In genomic region chr5:117360228-117360515, GRCm38 (mm10) we compare ENCODE assay signal across 8 mouse cellular contexts. TPM values are rescaled to one million over a fixed set of nuclear protein-coding genes. Genes with fewer than 3 reads are reported as not detected.
DNase-seq lines count a peak whose midpoint lies in the region; ATAC-seq and TF ChIP-seq lines count a peak whose summit lies in the region.

No protein-coding gene starts in this region.

- no peak overlapping the region for H3K9ac ChIP-seq in forebrain, embryonic 12.5 days
- H3K9ac ChIP-seq in limb, embryonic 15.5 days: no peak overlapping the region

- peaks cover 20% of the 10 kb centered on the region for H3K36me3 ChIP-seq in forebrain, embryonic 12.5 days (replicated peaks)
- peaks cover 19% of the 10 kb centered on the region for H3K36me3 ChIP-seq in limb, embryonic 15.5 days
- H3K36me3 ChIP-seq in small intestine, adult 2 months (ENCODE audit: control insufficient read depth, insufficient read depth, low read length): peaks cover 15% of the 10 kb centered on the region

- no peak for TF ChIP-seq POLR2A in small intestine, adult 2 months (IDR thresholded peaks at IDR 0.05; ENCODE audit: low read depth, low read length)

- no peak overlapping the region for H3K4me3 ChIP-seq in left cerebral cortex, adult 2 months
- H3K4me3 ChIP-seq in forebrain, embryonic 12.5 days (replicated peaks): no peak overlapping the region
- no peak overlapping the region for H3K4me3 ChIP-seq in limb, embryonic 15.5 days
- H3K4me3 ChIP-seq in small intestine, adult 2 months (ENCODE audit: low read depth, low read length): peak overlapping the region; percentile 33

- peaks cover 53% of the 10 kb centered on the region for H3K4me1 ChIP-seq in forebrain, embryonic 12.5 days
- peaks cover 44% of the 10 kb centered on the region for H3K4me1 ChIP-seq in limb, embryonic 15.5 days
- H3K4me1 ChIP-seq in small intestine, adult 2 months (ENCODE audit: control insufficient read depth, insufficient read depth, insufficient read length, low read length): peaks cover 40% of the 10 kb centered on the region

- no peak for TF ChIP-seq CTCF in left cerebral cortex, adult 2 months (IDR thresholded peaks at IDR 0.05)
- no peak for TF ChIP-seq CTCF in small intestine, adult 2 months (IDR thresholded peaks at IDR 0.05; ENCODE audit: extremely low read depth, insufficient read length, insufficient replicate concordance, low read depth, low read length)

- no peak for ATAC-seq in forebrain, embryonic 12.5 days (ENCODE audit: low FRiP score)
- ATAC-seq in limb, embryonic 15.5 days (ENCODE audit: insufficient number of reproducible peaks, low FRiP score, low TSS enrichment, low read depth): no peak
- no peak for ATAC-seq in megakaryocyte-erythroid progenitor cell, adult 5-6 weeks (replicated peaks; ENCODE audit: low FRiP score, low TSS enrichment, poor library complexity, severe bottlenecking)

- WGBS in forebrain, embryonic 12.5 days: 26% methylated on average over 13 of the region's 13 CpGs
- WGBS in limb, embryonic 15.5 days: 44% methylated on average over 13 of the region's 13 CpGs
- WGBS in small intestine, adult 2 months: 17% methylated on average over 13 of the region's 13 CpGs

- no peaks in the 10 kb centered on the region for H3K9me3 ChIP-seq in forebrain, embryonic 12.5 days
- no peaks in the 10 kb centered on the region for H3K9me3 ChIP-seq in limb, embryonic 15.5 days

- no peak for DNase-seq in left cerebral cortex, adult 2 months (ENCODE audit: extremely low spot score in 1 of 2, low spot score in 2 of 2)
- no peak for DNase-seq in left cerebral cortex, postnatal 36 days (ENCODE audit: low spot score in 2 of 2)
- DNase-seq in cerebellum, adult 11 months: no peak
- DNase-seq in cerebellum, postnatal 10 days: no peak

- 0 out of 2 replicates have a peak, but pooled peaks cover 3% of the 10 kb centered on the region for H3K27me3 ChIP-seq in forebrain, embryonic 12.5 days
- H3K27me3 ChIP-seq in limb, embryonic 15.5 days: no peaks in the 10 kb centered on the region
- H3K27me3 ChIP-seq in small intestine, adult 2 months (ENCODE audit: control insufficient read depth, insufficient read depth, low read length): no peaks in the 10 kb centered on the region

- intact Hi-C loops in left cerebral cortex, adult 2 months (cut with DNase I): no loop called here
- intact Hi-C loops in left cerebral cortex, postnatal 36 days (cut with DNase I): no loop called here

- H3K27ac ChIP-seq in left cerebral cortex, adult 2 months: 0 out of 2 replicates have a peak overlapping the region, but pooled peaks have one; percentile 12
- H3K27ac ChIP-seq in forebrain, embryonic 12.5 days: peak overlapping the region; percentile 75
- peak overlapping the region; percentile 33 for H3K27ac ChIP-seq in limb, embryonic 15.5 days
- H3K27ac ChIP-seq in small intestine, adult 2 months (ENCODE audit: insufficient read depth, low read depth, low read length): peak overlapping the region; percentile 96

- H3K4me2 ChIP-seq in forebrain, embryonic 12.5 days: peak overlapping the region; percentile 36
- H3K4me2 ChIP-seq in limb, embryonic 15.5 days: no peak overlapping the region

RNA-seq across cellular contexts. Expression of gene Wsb2, which starts 3.1 kb away (rescaled TPM):
- 100 to 1,000 TPM; 302 TPM for total RNA-seq in left cerebral cortex, adult 2 months (2021)
- total RNA-seq in left cerebral cortex, postnatal 36 days (2021): 100 to 1,000 TPM; 294 to 334 TPM
- 94.4 and 95.5 TPM in 2 replicates for polyA plus RNA-seq in forebrain, embryonic 12.5 days (2016; fragmentation: Nextera tagmentation; extraction: Ambion mirVana)
- polyA plus RNA-seq in limb, embryonic 15.5 days (2015; fragmentation: Nextera tagmentation; extraction: Ambion mirVana): 66.9 and 74.6 TPM in 2 replicates
- polyA plus RNA-seq in small intestine, adult 2 months (2012; rRNA removed): 84.3 and 194 TPM in 2 replicates
- 18.1 and 23.1 TPM in 2 replicates for total RNA-seq in megakaryocyte-erythroid progenitor cell, adult 5-6 weeks (2014; fragmentation: Nextera tagmentation)
- total RNA-seq in megakaryocyte-erythroid progenitor cell, adult 5-6 weeks (2017): 18.9 and 87.8 TPM in 2 replicates

RNA-seq across cellular contexts. Expression of gene Rfc5, which starts 28.7 kb away (rescaled TPM):
- total RNA-seq in left cerebral cortex, adult 2 months (2021): 10 to 100 TPM; 16.1 to 16.7 TPM
- total RNA-seq in left cerebral cortex, postnatal 36 days (2021): 10 to 100 TPM; 16.8 to 18.0 TPM
- 82.0 and 86.0 TPM in 2 replicates for polyA plus RNA-seq in forebrain, embryonic 12.5 days (2016; fragmentation: Nextera tagmentation; extraction: Ambion mirVana)
- polyA plus RNA-seq in limb, embryonic 15.5 days (2015; fragmentation: Nextera tagmentation; extraction: Ambion mirVana): 64.7 and 67.2 TPM in 2 replicates
- 8.5 and 20.8 TPM in 2 replicates for polyA plus RNA-seq in small intestine, adult 2 months (2012; rRNA removed)
- 65.5 and 93.1 TPM in 2 replicates for total RNA-seq in megakaryocyte-erythroid progenitor cell, adult 5-6 weeks (2014; fragmentation: Nextera tagmentation)
- 50.7 and 58.1 TPM in 2 replicates for total RNA-seq in megakaryocyte-erythroid progenitor cell, adult 5-6 weeks (2017)

RNA-seq across cellular contexts. Expression of gene Vsig10, which starts 41.3 kb away (rescaled TPM):
- total RNA-seq in left cerebral cortex, adult 2 months (2021): 1 to 10 TPM; 1.7 to 2.1 TPM
- 1 to 10 TPM; 2.7 to 2.9 TPM for total RNA-seq in left cerebral cortex, postnatal 36 days (2021)
- polyA plus RNA-seq in forebrain, embryonic 12.5 days (2016; fragmentation: Nextera tagmentation; extraction: Ambion mirVana): 3.0 and 3.7 TPM in 2 replicates
- 10.2 and 11.7 TPM in 2 replicates for polyA plus RNA-seq in limb, embryonic 15.5 days (2015; fragmentation: Nextera tagmentation; extraction: Ambion mirVana)
- polyA plus RNA-seq in small intestine, adult 2 months (2012; rRNA removed): 22.9 and 67.6 TPM in 2 replicates
- total RNA-seq in megakaryocyte-erythroid progenitor cell, adult 5-6 weeks (2014; fragmentation: Nextera tagmentation): 1.6 and 2.5 TPM in 2 replicates
- total RNA-seq in megakaryocyte-erythroid progenitor cell, adult 5-6 weeks (2017): 1.4 and 2.2 TPM in 2 replicates

RNA-seq across cellular contexts. Expression of gene Ksr2, which starts 53.6 kb away (rescaled TPM):
- 10 to 100 TPM; 40.8 to 47.2 TPM for total RNA-seq in left cerebral cortex, adult 2 months (2021)
- 10 to 100 TPM; 35.0 to 44.3 TPM for total RNA-seq in left cerebral cortex, postnatal 36 days (2021)
- polyA plus RNA-seq in forebrain, embryonic 12.5 days (2016; fragmentation: Nextera tagmentation; extraction: Ambion mirVana): 2.2 and 2.7 TPM in 2 replicates
- 0.12 and 0.17 TPM in 2 replicates for polyA plus RNA-seq in limb, embryonic 15.5 days (2015; fragmentation: Nextera tagmentation; extraction: Ambion mirVana)
- 0.05 and 0.14 TPM in 2 replicates for polyA plus RNA-seq in small intestine, adult 2 months (2012; rRNA removed)
- 0.25 TPM in 1 of 2 replicates, not detected in the other for total RNA-seq in megakaryocyte-erythroid progenitor cell, adult 5-6 weeks (2014; fragmentation: Nextera tagmentation)
- not detected in 2 replicates for total RNA-seq in megakaryocyte-erythroid progenitor cell, adult 5-6 weeks (2017)

Comparison
In these comparisons a context has a peak if more than half of its experiments do, and no peak if none do; other contexts are left out.
1. H3K27ac ChIP-seq: peak in every context shown above with its lines; median percentile 96 in small intestine, adult 2 months; 75 in forebrain, embryonic 12.5 days; 33 in limb, embryonic 15.5 days; 12 in left cerebral cortex, adult 2 months.